Mouse (Mus musculus) c-Kit-positive CD71-positive TER-119-positive erythroid progenitor cells, embryonic 14.5 days (primary cell): ENCODE measurements around the gene 4930442H23Rik.
"Not testable (repeated sequence)": the region's sequence is repeated elsewhere in the genome, so short reads cannot be mapped to it uniquely, and the experiment has no call there.

Source experiments
- DNase-seq: peaks from one replicate; pipeline ENCODE4 v3.0.0-alpha.2; 2013; ENCODE audit warnings: low spot score

Gene 4930442H23Rik

DNA sequence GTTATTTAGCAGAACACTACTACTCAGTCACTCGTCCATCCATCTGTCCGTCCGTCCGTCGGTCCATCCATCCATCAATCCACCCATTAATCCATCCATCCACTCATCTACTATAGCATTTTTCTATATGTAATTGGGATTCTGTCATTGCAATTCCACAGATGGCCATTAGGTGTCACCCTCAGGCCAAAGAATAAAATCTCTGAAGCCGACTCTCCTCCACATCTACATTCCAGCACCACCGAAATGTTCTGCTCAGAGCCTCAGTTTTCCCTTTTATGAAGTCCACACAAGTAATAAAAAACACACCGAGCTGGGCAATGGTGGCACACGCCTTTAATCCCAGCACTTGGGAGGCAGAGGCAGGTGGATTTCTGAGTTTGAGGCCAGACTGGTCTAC lies 14.6 kb upstream of the 4930442H23Rik start:
- DNase-seq: peak; percentile 78

DNA sequence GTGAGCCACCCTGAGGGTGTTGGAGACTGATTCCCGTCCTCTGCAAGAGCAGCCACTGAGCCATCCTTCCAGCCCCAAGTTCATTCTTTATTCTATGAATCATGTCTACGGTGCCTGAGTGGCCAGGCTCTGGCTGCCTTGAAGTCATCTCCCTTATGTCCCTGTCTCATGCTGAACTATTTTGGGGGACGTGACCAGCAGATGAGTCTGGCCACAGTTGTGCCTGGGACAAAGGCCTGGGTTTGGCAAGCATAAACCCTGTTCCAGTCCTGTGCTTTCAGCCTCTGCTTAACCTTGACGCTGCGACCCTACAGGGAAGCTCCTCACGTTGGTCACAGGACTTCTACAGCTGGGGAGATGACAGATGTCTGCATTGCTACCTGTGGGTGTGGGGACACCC lies 13.7 kb upstream of the 4930442H23Rik start:
- no peak for DNase-seq

DNA sequence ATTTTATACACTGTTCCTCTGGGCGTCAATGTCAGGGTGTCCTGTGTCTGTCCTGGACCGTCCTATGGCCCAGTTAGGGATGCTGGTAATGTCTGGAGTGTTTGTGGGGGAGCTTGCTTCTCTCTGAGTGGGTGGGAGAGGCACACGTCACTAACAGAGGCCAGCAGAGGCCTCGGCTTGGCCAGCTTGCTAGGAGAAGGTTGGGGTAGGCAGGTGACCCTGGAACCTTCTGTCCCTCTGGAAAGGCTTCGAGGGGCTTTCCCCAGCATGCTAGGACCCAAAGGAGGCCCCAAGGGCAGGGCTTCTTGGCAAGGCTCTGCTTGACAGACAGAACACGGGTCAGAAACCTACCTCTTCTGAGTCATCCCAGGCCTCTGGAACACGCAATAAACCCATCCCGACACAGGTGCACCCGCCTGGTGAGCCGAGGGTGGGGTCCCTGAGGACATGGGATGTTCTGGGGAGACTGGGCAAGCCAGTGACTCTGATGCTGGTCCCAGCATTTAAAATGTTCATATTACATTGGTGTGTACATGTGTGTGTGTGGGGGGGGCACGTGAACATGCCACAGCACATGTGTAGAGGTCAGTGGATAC lies 12.9 kb upstream of the 4930442H23Rik start:
- no peak for DNase-seq

DNA sequence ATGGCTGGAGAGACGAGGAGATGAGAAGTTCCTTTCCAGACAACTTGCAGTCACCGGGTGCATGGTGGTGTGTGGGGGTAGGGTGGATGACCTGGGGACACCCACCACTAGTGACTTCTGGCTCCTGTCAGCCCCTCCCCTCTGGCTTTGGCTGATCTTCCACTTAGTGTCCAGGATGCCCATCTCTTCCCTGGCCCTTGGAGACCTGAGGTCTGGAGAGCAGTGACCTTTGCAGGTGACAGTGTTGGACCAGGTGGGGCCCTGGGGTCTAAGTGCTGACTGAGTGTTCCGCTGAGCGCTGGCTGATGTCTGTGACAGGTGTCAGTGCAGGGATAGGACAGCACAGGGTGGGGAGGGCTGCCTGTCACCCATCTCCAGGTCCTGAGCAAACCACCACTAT lies 11.7 kb upstream of the 4930442H23Rik start:
- DNase-seq: no peak

- no peak for DNase-seq
These were observed 10.5 kb upstream of the 4930442H23Rik start for GRCm38 (mm10) chr10:81193991-81194774.

DNA sequence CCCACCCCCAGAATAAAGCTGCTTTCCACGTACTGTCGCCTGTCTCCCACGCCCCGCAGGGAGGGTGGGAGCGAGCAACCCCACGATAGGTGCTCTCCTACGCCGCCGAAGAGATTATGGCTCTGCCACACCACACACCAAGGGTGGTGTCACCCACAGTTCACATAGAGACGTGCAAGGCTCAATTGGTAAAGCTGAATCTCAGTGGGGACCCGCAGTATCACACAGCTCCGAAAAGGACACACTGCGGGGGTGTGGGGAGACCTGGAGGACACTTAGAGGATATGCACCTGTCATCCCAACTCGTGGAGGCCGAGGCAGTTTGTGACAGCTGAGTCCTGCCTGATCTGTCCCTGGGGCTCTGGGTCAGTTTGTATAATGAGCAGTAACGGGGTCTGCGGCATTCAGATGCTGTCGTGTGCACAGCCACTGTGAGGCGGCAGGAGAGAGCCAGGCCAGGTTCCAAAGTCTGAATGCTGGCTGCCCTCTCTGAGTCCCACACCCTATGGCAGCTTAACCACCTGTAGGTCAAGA lies 9.4 kb upstream of the 4930442H23Rik start:
- DNase-seq: no peak

- peak; percentile 72 for DNase-seq
These were observed 8.8 kb upstream of the 4930442H23Rik start for GRCm38 (mm10) chr10:81192270-81192967.

- no peak for DNase-seq
These were observed 7.8 kb upstream of the 4930442H23Rik start for GRCm38 (mm10) chr10:81191342-81191982.

DNA sequence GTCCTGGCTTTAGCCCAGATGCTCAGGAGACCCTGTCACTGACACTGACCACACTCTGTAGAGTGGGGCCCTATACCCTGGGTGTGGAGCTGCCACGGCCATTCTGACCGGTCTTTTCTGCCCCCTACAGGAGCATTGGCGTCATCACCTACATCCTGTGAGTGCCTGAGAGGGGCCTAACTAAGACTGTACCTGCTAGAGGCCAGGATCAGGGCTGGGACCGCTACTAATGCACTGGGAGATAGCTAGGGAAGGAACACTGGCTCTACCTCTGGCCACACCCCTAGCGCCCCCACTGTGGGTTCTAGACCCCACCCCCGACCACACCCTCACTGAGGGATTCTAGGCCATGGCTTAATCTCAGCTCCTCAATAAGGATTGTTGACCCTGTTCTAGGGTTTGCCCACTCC lies 7.3 kb upstream of the 4930442H23Rik start:
- DNase-seq: no peak

DNA sequence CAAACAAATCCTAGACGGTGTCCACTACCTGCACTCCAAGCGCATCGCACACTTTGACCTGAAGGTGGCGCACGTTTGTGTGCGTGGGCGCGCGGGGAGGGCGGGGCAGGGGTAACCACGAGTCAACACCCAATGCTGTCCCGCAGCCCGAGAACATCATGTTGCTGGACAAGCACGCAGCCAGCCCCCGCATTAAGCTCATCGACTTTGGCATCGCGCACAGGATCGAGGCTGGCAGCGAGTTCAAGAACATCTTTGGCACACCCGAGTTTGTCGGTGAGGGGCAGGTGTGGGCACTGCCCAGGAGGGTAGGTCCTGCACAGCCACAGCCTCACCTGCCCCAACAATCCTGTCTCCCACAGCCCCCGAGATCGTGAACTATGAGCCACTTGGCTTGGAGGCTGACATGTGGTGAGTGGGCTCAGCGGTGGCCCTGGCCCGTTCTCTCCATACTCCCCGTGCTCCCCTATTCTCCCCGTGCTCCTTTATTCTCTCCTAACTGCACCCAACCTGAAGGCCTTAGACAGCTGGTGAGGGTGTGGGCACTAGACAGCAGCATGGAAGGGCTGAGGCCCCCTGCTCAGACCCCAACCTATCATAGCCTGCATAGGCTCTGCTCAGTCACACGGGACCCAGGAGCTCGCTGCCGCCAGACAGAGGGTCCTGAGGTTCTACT lies 6.7 kb upstream of the 4930442H23Rik start:
- no peak for DNase-seq

- DNase-seq: no peak
These were observed 6.2 kb upstream of the 4930442H23Rik start for GRCm38 (mm10) chr10:81189821-81190220.

DNA sequence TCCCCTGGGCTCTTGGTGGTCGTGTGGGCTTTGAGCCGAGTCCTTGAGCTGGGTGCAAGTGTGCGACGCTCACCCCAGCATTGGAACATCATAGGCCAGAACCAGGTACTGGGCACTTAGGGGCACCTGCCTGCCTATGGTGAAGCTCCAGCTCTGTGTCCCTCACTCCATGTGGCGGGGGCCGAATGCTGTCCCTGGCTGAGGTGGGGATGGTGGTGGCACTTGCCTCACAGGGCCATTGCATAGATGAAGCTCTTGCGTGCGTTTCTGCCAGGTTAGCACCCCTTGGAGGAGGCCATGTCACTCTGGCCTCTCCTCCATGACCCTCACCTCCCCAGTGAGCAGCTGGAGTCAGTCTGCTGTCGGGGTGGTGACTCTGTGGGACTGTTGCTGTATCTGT lies 3.5 kb upstream of the 4930442H23Rik start:
- DNase-seq: no peak

DNA sequence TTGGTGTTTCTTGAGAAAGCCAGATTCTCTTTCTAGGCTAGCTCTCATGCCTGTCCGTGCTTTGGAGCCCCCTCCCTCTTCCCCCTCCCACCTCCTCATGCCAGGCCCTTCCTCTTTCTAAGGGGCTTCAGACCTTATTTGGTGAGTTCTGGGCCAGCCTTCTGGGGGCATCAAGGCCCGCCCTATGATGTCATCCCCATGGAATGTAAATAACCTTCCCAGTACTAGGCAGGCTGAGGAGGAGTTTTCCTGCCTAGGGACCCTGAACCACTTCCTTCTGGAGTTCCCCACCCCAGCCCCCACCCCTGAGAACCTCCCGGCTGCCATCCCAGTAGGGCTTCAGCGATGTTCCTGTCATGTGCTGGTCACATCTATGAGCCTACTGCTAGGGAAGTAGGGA lies 1.1 kb upstream of the 4930442H23Rik start:
- no peak for DNase-seq

- DNase-seq: peak; percentile 99
These were observed 1.0 kb downstream of the 4930442H23Rik start, which contains the start of gene Dapk3 for GRCm38 (mm10) chr10:81182336-81183333. Gene Dapk3, plus strand, starts transcription at chr10:81183005.

DNA sequence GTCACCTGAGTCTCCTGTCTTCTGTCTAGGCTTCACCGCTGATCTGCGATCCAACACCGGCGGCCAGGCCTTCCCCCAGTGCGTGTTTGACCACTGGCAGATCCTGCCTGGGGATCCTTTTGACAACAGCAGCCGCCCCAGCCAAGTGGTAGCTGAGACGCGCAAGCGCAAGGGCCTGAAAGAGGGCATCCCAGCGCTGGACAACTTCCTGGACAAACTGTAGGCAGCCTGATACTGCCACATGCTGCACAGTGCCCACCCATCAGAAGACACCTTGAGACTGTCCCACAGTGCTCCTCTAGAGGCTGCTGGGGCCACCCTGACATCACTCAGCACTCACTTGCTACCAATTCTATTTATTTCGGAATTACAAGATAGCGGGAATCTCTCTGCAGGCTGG lies 1.8 kb downstream of the 4930442H23Rik start:
- not testable (repeated sequence) for DNase-seq

GRCm38 (mm10) chr10:81180946-81181345 lies 2.7 kb downstream of the 4930442H23Rik start:
- DNase-seq: no peak

DNA sequence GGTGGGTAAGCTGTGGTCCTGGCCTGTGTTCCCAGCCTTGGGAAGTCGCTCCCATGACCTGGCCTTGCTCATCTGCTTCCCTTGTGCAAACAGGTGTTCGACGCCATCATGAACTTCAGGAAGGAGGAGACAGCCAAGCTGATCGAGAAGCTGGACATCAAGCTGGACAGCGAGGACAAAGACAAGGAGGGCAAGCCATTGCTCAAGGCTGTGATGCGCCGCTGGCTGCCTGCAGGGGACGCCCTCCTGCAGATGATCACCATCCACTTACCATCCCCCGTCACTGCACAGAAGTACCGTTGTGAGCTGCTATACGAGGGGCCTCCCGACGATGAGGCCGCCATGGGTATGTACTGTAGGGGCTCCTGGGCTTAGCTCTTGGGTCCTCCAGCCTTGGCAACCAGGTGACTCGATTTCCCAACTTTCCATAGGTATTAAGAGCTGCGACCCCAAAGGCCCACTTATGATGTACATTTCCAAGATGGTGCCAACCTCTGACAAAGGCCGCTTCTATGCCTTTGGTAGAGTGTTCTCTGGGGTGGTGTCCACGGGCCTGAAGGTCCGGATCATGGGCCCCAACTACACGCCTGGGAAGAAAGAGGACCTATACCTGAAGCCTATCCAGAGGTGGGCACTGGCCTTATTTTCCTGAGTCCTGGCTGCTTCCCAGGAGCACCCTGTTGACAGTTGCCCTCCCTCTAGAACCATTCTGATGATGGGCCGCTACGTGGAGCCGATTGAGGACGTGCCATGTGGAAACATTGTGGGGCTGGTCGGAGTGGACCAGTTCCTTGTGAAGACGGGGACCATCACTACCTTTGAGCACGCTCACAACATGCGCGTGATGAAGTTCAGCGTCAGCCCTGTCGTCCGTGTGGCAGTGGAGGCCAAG lies 4.0 kb downstream of the 4930442H23Rik start:
- DNase-seq: no peak

GRCm38 (mm10) chr10:81178927-81179326 lies 4.7 kb downstream of the 4930442H23Rik start:
- no peak for DNase-seq

DNA sequence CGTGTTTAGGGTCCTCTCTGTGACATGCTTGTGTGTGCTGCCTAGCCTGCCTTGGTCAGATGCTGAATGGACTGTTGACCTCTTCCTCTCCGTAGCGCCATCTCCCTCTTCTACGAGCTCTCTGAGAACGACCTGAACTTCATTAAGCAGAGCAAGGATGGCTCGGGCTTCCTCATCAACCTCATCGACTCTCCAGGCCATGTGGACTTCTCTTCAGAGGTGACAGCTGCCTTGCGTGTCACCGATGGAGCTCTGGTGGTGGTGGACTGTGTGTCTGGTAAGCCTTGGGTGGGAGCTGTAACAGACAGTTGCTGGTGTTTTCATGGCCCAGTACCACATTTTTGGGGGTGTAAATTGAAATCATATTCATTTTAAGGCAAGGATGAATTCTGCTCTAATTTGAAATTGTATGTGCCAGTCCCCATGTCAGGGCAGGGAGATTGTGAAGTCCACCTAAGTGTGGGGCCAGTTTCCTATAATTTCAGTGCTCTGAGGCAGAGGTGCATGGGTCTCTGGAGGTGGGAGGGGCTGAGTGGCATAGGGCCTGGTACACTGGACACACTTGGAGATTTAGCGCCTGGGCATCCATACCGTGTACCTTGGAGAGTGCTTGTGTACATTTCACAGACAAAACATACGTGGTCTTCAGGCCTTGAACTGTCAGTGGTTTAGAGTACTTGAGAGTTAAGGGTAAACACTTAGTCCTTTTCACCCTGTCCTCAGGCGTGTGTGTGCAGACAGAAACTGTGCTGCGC lies 5.5 kb downstream of the 4930442H23Rik start:
- DNase-seq: no peak
